ENCODE assay signal across 25 mouse cellular contexts in the genomic region with DNA sequence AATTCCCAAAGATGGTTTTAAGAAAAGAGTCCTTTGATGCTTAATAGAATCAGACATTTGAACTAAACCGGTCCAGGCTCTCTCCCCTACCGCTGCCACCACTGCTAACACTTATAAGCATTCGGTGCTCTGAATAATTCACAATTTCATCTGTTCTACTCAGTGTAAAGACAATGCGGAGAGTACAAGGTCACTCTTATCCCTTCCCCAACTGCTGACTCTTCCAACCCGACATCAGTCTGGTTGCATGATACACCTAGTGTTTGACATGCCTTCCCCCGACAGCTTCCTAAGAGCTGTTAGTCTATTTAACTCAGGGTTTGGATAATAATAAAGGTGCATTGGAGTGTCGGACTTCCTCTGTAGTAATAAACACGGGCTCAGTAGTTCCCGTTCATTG.
"Had no signal": no experiment of that assay in that cellular context is flagged by ENCODE, and none has a peak within 500 bp of the region (broad histone marks: within the 10 kb centered on the region; RNA-seq: fewer than 3 reads in every experiment).

No protein-coding gene starts in this region.

- H3K4me2 ChIP-seq: heart, embryonic 13.5 days; heart, embryonic 15.5 days; hindbrain, embryonic 13.5 days; hindbrain, embryonic 15.5 days; kidney, embryonic 15.5 days; limb, embryonic 12.5 days; liver, embryonic 11.5 days had no signal

- H3K4me3 ChIP-seq: heart, embryonic 10.5 days; heart, embryonic 13.5 days; heart, embryonic 15.5 days; hindbrain, embryonic 13.5 days; hindbrain, embryonic 15.5 days; kidney, embryonic 15.5 days; layer of hippocampus, adult 2 months; left cerebral cortex, adult 2 months; limb, embryonic 10.5 days; limb, embryonic 12.5 days had no signal

- ATAC-seq: hindbrain, postnatal 0 days; intestine, embryonic 16.5 days had no signal

- H3K27ac ChIP-seq: heart, embryonic 10.5 days; heart, embryonic 13.5 days; heart, embryonic 15.5 days; hindbrain, embryonic 13.5 days; hindbrain, embryonic 15.5 days; hindbrain, postnatal 0 days; kidney, embryonic 15.5 days; kidney, postnatal 0 days; layer of hippocampus, adult 2 months; left cerebral cortex, adult 2 months; limb, embryonic 10.5 days; limb, embryonic 12.5 days had no signal

- H3K9ac ChIP-seq: heart, embryonic 13.5 days; heart, embryonic 15.5 days; hindbrain, embryonic 13.5 days; hindbrain, embryonic 15.5 days; kidney, embryonic 15.5 days; limb, embryonic 12.5 days had no signal

- H3K36me3 ChIP-seq: heart, embryonic 10.5 days; heart, embryonic 13.5 days; heart, embryonic 15.5 days; hindbrain, embryonic 13.5 days; hindbrain, embryonic 15.5 days; kidney, embryonic 15.5 days; limb, embryonic 10.5 days; limb, embryonic 12.5 days had no signal

- H3K4me1 ChIP-seq: heart, embryonic 10.5 days; heart, embryonic 13.5 days; heart, embryonic 15.5 days; hindbrain, embryonic 13.5 days; hindbrain, embryonic 15.5 days; kidney, embryonic 15.5 days; limb, embryonic 10.5 days; limb, embryonic 12.5 days had no signal

- DNase-seq: gastrocnemius, postnatal 14 days; gastrocnemius, postnatal 36 days; heart, adult 18-20 months; heart, postnatal 14 days; heart, postnatal 36 days; kidney, adult 11 months; kidney, adult 2 months; kidney, adult 9 months; kidney, postnatal 14 days; kidney, postnatal 36 days; liver had no signal

- H3K27me3 ChIP-seq: heart, embryonic 13.5 days; heart, embryonic 15.5 days; hindbrain, embryonic 13.5 days; hindbrain, embryonic 15.5 days; kidney, embryonic 15.5 days; limb, embryonic 12.5 days had no signal

- H3K9me3 ChIP-seq: heart, embryonic 10.5 days; heart, embryonic 13.5 days; heart, embryonic 15.5 days; hindbrain, embryonic 13.5 days; hindbrain, embryonic 15.5 days; kidney, embryonic 15.5 days; limb, embryonic 10.5 days had no signal
